Mouse (Mus musculus): ENCODE measurements around the gene Scg3. TPM values are rescaled to one million over a fixed set of nuclear protein-coding genes. Genes with fewer than 3 reads are reported as not detected.

Gene Scg3
- polyA plus RNA-seq, 1 experiment from 2014 or later, result 0.17 TPM

- no peak overlapping the region for H3K4me3 ChIP-seq (replicated peaks)
- no peaks in the 10 kb centered on the region for H3K36me3 ChIP-seq
- no peak for ATAC-seq (ENCODE audit: low read depth)
- H3K27me3 ChIP-seq, result no peaks in the 10 kb centered on the region
- no peak overlapping the region for H3K27ac ChIP-seq
- no peak overlapping the region for H3K4me2 ChIP-seq
- H3K9me3 ChIP-seq (replicated peaks), result no peaks in the 10 kb centered on the region
- 63% methylated on average over 7 of the region's 7 CpGs for WGBS (ENCODE audit: insufficient replicate concordance)
- H3K9ac ChIP-seq, result no peak overlapping the region
- DNase-seq, result no peak
- no peaks in the 10 kb centered on the region for H3K4me1 ChIP-seq (replicated peaks)
These were observed 83.5 kb downstream of the Scg3 start for GRCm38 (mm10) chr9:75600166-75600934.

- Histone ChIP-seq H3K9ac (no peak overlapping the region), H3K36me3 (no peaks in the 10 kb centered on the region), H3K9me3 (replicated peaks) (no peaks in the 10 kb centered on the region), H3K27ac (no peak overlapping the region), H3K4me1 (replicated peaks) (no peaks in the 10 kb centered on the region), H3K4me2 (no peak overlapping the region), H3K4me3 (replicated peaks) (no peak overlapping the region), H3K27me3 (no peaks in the 10 kb centered on the region)
- ATAC-seq (ENCODE audit: low read depth), result no peak
- 46% methylated on average over 5 of the region's 5 CpGs for WGBS (ENCODE audit: insufficient replicate concordance)
- no peak for DNase-seq
These were observed 84.5 kb downstream of the Scg3 start for GRCm38 (mm10) chr9:75599191-75599841.

- Histone ChIP-seq H3K27ac (no peak overlapping the region), H3K9ac (no peak overlapping the region), H3K36me3 (no peaks in the 10 kb centered on the region), H3K27me3 (no peaks in the 10 kb centered on the region), H3K4me1 (replicated peaks) (no peaks in the 10 kb centered on the region), H3K4me2 (no peak overlapping the region), H3K4me3 (replicated peaks) (no peak overlapping the region), H3K9me3 (replicated peaks) (no peaks in the 10 kb centered on the region)
- DNase-seq, result no peak
- WGBS (ENCODE audit: insufficient replicate concordance), result 60% methylated on average over 4 of the region's 4 CpGs
- ATAC-seq (ENCODE audit: low read depth), result no peak
These were observed 86.3 kb downstream of the Scg3 start for GRCm38 (mm10) chr9:75597596-75597995.

DNA sequence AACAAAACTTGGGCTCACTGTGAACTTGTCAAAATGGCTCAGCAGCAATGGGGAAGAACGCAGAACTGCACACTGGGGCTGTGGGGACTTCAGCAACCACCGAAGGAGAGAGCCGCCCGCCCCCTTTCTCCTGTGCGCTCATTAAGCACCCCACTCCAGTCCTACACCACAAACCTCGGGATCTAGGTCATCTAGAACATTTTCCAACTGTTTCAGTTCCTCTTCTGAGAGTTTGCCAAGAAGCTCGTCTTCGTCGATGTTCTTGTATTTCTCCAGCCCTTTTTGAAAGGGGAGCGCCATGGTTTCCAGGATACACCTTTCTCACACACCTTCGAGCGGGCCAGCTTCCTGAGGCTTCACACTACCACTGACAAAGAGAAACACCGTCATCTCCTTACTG is 86.8 kb downstream of the Scg3 start:
- WGBS (ENCODE audit: insufficient replicate concordance), result 69% methylated on average over 13 of the region's 13 CpGs

DNA sequence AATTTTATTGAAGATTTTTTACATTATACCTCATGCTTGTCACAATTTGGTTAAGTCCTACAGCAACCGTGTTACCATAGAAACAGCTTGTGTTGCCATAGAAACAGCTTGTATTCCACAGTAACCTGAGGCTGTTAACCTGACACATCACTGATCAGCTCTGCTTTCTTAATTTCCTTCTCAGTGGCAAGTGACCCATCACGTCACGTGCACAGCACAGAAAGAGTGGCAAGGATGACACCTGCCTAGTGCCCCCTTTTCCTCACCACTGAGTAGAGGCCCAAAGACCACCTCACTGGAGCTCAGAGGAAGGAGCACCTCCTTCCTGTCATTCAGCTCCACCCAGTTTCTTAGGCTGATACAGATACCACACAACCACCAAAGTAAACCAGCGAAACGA is 90.4 kb downstream of the Scg3 start:
- Histone ChIP-seq H3K9me3 (replicated peaks) (no peaks in the 10 kb centered on the region), H3K9ac (no peak overlapping the region), H3K4me3 (replicated peaks) (no peak overlapping the region), H3K4me2 (no peak overlapping the region), H3K4me1 (replicated peaks) (no peaks in the 10 kb centered on the region), H3K27me3 (no peaks in the 10 kb centered on the region), H3K36me3 (no peaks in the 10 kb centered on the region), H3K27ac (no peak overlapping the region)
- ATAC-seq (ENCODE audit: low read depth) (no peak), DNase-seq (no peak)
- 59% methylated on average over 5 of the region's 5 CpGs for WGBS (ENCODE audit: insufficient replicate concordance)

More for the DNA sequence above, 86.8 kb downstream of the Scg3 start:
- DNase-seq (no peak), ATAC-seq (ENCODE audit: low read depth) (no peak)
- Histone ChIP-seq H3K27ac (no peak overlapping the region), H3K27me3 (no peaks in the 10 kb centered on the region), H3K9me3 (replicated peaks) (no peaks in the 10 kb centered on the region), H3K4me3 (replicated peaks) (no peak overlapping the region), H3K36me3 (no peaks in the 10 kb centered on the region), H3K4me1 (replicated peaks) (no peaks in the 10 kb centered on the region), H3K4me2 (no peak overlapping the region), H3K9ac (no peak overlapping the region)

Other genes with a start within 250 kb of the Scg3 start
- 18.9 and 23.1 TPM in 2 replicates for gene Leo1, start 242.5 kb downstream of the Scg3 start, polyA plus RNA-seq (2015; fragmentation: Nextera tagmentation; extraction: Ambion mirVana)
- 28.9 and 38.5 TPM in 2 replicates for gene Tmod3, start 124.4 kb downstream of the Scg3 start, polyA plus RNA-seq (2015; fragmentation: Nextera tagmentation; extraction: Ambion mirVana)
- 0.59 and 0.62 TPM in 2 replicates for gene Tmod2, start 72.7 kb downstream of the Scg3 start, polyA plus RNA-seq (2015; fragmentation: Nextera tagmentation; extraction: Ambion mirVana)
- 3.7 and 3.8 TPM in 2 replicates for gene Lysmd2, start 58.3 kb downstream of the Scg3 start, polyA plus RNA-seq (2015; fragmentation: Nextera tagmentation; extraction: Ambion mirVana)
- 1.9 and 2.5 TPM in 2 replicates for gene Bmp5, start 91.3 kb upstream of the Scg3 start, polyA plus RNA-seq (2015; fragmentation: Nextera tagmentation; extraction: Ambion mirVana)